Mouse (Mus musculus): ENCODE results near the gene Lactb. TPM values are rescaled to one million over a fixed set of nuclear protein-coding genes. Genes with fewer than 3 reads are reported as not detected.

The Lactb gene
- polyA plus RNA-seq, 1 experiment, result 19.6 TPM

- Histone ChIP-seq H3K4me1 (ENCODE audit: control insufficient read depth, insufficient read depth, low read length) (peaks cover 58% of the 10 kb centered on the region), H3K27ac (ENCODE audit: insufficient read depth, low read depth, low read length) (peak overlapping the region; percentile 97), H3K4me3 (ENCODE audit: insufficient read depth, low read length) (peak overlapping the region; percentile 36)
- no peak for TF ChIP-seq POLR2A (IDR thresholded peaks at IDR 0.05; ENCODE audit: borderline replicate concordance, low read depth, low read length)
- no peak for TF ChIP-seq CTCF (IDR thresholded peaks at IDR 0.05; ENCODE audit: low read depth, low read length)
Measured at GRCm38 (mm10) chr9:66907746-66908397, 67.4 kb downstream of the Lactb start.

- H3K27ac ChIP-seq (ENCODE audit: insufficient read depth, low read depth, low read length), result peak overlapping the region; percentile 97
- TF ChIP-seq POLR2A (IDR thresholded peaks at IDR 0.05; ENCODE audit: borderline replicate concordance, low read depth, low read length) (no peak), CTCF (IDR thresholded peaks at IDR 0.05; ENCODE audit: low read depth, low read length) (no peak)
- H3K4me1 ChIP-seq (ENCODE audit: control insufficient read depth, insufficient read depth, low read length), result peaks cover 56% of the 10 kb centered on the region
- H3K4me3 ChIP-seq (ENCODE audit: insufficient read depth, low read length), result no peak overlapping the region
Measured at GRCm38 (mm10) chr9:66907126-66907525, 68.2 kb downstream of the Lactb start.

- H3K4me1 ChIP-seq (ENCODE audit: control insufficient read depth, insufficient read depth, low read length), result peaks cover 47% of the 10 kb centered on the region
- H3K4me3 ChIP-seq (ENCODE audit: insufficient read depth, low read length), result no peak overlapping the region
- TF ChIP-seq CTCF (IDR thresholded peaks at IDR 0.05; ENCODE audit: low read depth, low read length), result no peak
- TF ChIP-seq POLR2A (IDR thresholded peaks at IDR 0.05; ENCODE audit: borderline replicate concordance, low read depth, low read length), result no peak
- H3K27ac ChIP-seq (ENCODE audit: insufficient read depth, low read depth, low read length), result no peak overlapping the region
Measured at GRCm38 (mm10) chr9:66905990-66906389, 69.3 kb downstream of the Lactb start.

Other genes with a start within 250 kb of the Lactb start
- 19.9 and 20.8 TPM in 2 replicates for gene Aph1b, start 180.0 kb downstream of the Lactb start, polyA plus RNA-seq (2012; ENCODE audit: insufficient read depth, insufficient read length, missing spikeins)
- 0.36 TPM in 1 of 2 replicates, not detected in the other for gene Gm10647, start 178.4 kb downstream of the Lactb start, polyA plus RNA-seq (2012; ENCODE audit: insufficient read depth, insufficient read length, missing spikeins)
- 93.9 and 111 TPM in 2 replicates for gene Aph1c, start 140.8 kb downstream of the Lactb start, polyA plus RNA-seq (2012; ENCODE audit: insufficient read depth, insufficient read length, missing spikeins)
- 160 and 169 TPM in 2 replicates for gene Rab8b, start 55.8 kb downstream of the Lactb start, polyA plus RNA-seq (2012; ENCODE audit: insufficient read depth, insufficient read length, missing spikeins)
- gene Rps27l, start 29.4 kb downstream of the Lactb start, polyA plus RNA-seq (2012; ENCODE audit: insufficient read depth, insufficient read length, missing spikeins), result 256 and 349 TPM in 2 replicates
- 103 and 104 TPM in 2 replicates for gene Tpm1, start 73.9 kb upstream of the Lactb start, polyA plus RNA-seq (2012; ENCODE audit: insufficient read depth, insufficient read length, missing spikeins)

All from bone marrow macrophage, adult 2 months (primary cell).